11 mouse cellular contexts compared by ENCODE assay signal in the genomic region with DNA sequence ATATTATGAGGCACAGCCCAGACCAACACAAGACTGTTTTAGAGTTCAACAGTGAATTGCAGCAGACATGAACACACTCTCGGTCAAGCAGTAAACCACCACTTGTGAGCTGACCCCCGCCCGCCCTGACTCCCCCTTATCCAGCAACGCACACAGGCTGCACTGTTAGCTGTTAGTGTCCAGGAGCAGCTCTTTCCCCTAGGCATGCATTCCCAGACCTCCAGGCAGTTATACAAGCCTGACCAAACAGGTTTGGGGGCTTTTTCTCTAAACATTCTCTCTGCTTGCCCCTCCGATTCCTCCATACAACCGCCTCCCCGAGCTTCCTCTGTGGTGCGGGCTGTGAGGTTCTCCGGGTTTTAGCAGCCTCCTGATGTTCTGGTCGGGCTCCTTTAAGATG.
DNase-seq lines count a peak whose midpoint lies in the region; ATAC-seq and TF ChIP-seq lines count a peak whose summit lies in the region.
"Had no signal": no experiment of that assay in that cellular context is flagged by ENCODE, and none has a peak within 500 bp of the region (broad histone marks: within the 10 kb centered on the region; RNA-seq: fewer than 3 reads in every experiment).

No protein-coding gene starts in this region.

- H3K4me3 ChIP-seq in kidney, postnatal 0 days (replicated peaks; ENCODE audit: low read depth, low read length), result no peak overlapping the region
- H3K4me3 ChIP-seq in forebrain, embryonic 12.5 days (replicated peaks), result peak overlapping the region; percentile 20
- peak overlapping the region; percentile 33 for H3K4me3 ChIP-seq in limb, embryonic 12.5 days (replicated peaks)
- peak overlapping the region; percentile 18 for H3K4me3 ChIP-seq in stomach, embryonic 14.5 days (ENCODE audit: low read depth, low read length)

- peak; percentile 63 for DNase-seq in kidney, postnatal 0 days (ENCODE audit: low spot score)
- DNase-seq in kidney, postnatal 25 days, result no peak
- DNase-seq in urinary bladder, postnatal 10 days (ENCODE audit: low spot score), result no peak
- no peak for DNase-seq in embryo, embryonic 9.5 days (ENCODE audit: extremely low spot score)
- DNase-seq in kidney, adult 18-20 months, result no peak
- DNase-seq: adrenal gland, postnatal 10 days; right cerebral cortex, postnatal 25 days had no signal

- WGBS in kidney, postnatal 0 days, result 11% methylated on average over 10 of the region's 10 CpGs
- 3% methylated on average over 10 of the region's 10 CpGs for WGBS in forebrain, embryonic 12.5 days
- 5% methylated on average over 10 of the region's 10 CpGs for WGBS in limb, embryonic 12.5 days
- 7% methylated on average over 10 of the region's 10 CpGs for WGBS in stomach, embryonic 14.5 days

- H3K27ac ChIP-seq in kidney, postnatal 0 days, result peak overlapping the region; percentile 86
- peak overlapping the region; percentile 78 for H3K27ac ChIP-seq in forebrain, embryonic 12.5 days
- H3K27ac ChIP-seq in limb, embryonic 12.5 days, result peak overlapping the region; percentile 95
- H3K27ac ChIP-seq in stomach, embryonic 14.5 days (ENCODE audit: low read length), result peak overlapping the region; percentile 95

- H3K27me3 ChIP-seq in kidney, postnatal 0 days (ENCODE audit: insufficient read depth, low read length), result no peaks in the 10 kb centered on the region
- H3K27me3 ChIP-seq in forebrain, embryonic 12.5 days, result 0 out of 2 replicates have a peak, but pooled peaks cover 3% of the 10 kb centered on the region
- no peaks in the 10 kb centered on the region for H3K27me3 ChIP-seq in limb, embryonic 12.5 days
- no peaks in the 10 kb centered on the region for H3K27me3 ChIP-seq in stomach, embryonic 14.5 days (ENCODE audit: control insufficient read depth, insufficient read depth, low read length)

- no peaks in the 10 kb centered on the region for H3K9me3 ChIP-seq in kidney, postnatal 0 days (replicated peaks; ENCODE audit: low read length)
- H3K9me3 ChIP-seq in forebrain, embryonic 12.5 days, result no peaks in the 10 kb centered on the region
- no peaks in the 10 kb centered on the region for H3K9me3 ChIP-seq in limb, embryonic 12.5 days
- no peaks in the 10 kb centered on the region for H3K9me3 ChIP-seq in stomach, embryonic 14.5 days (ENCODE audit: control insufficient read depth, low read depth, low read length)
- H3K9me3 ChIP-seq: G1E had no signal

- H3K4me2 ChIP-seq in kidney, postnatal 0 days (ENCODE audit: low read length), result peak overlapping the region; percentile 44
- peak overlapping the region; percentile 47 for H3K4me2 ChIP-seq in forebrain, embryonic 12.5 days
- H3K4me2 ChIP-seq in limb, embryonic 12.5 days, result peak overlapping the region; percentile 56
- peak overlapping the region; percentile 42 for H3K4me2 ChIP-seq in stomach, embryonic 14.5 days (replicated peaks; ENCODE audit: low read depth, low read length)

- ATAC-seq in kidney, postnatal 0 days (replicated peaks; ENCODE audit: low FRiP score, low read depth), result peak; percentile 66
- ATAC-seq in forebrain, embryonic 12.5 days (ENCODE audit: low FRiP score), result peak; percentile 18; the same call in 1 of the 2 replicates
- peak; percentile 32 for ATAC-seq in limb, embryonic 12.5 days (ENCODE audit: insufficient number of reproducible peaks, insufficient read depth, low FRiP score, low TSS enrichment, low read depth)
- peak; percentile 66 for ATAC-seq in stomach, embryonic 14.5 days (ENCODE audit: insufficient number of reproducible peaks, insufficient read depth, low FRiP score, low read depth)

- H3K36me3 ChIP-seq in kidney, postnatal 0 days (ENCODE audit: insufficient read depth, low read length), result no peaks in the 10 kb centered on the region
- H3K36me3 ChIP-seq in forebrain, embryonic 12.5 days (replicated peaks), result no peaks in the 10 kb centered on the region
- H3K36me3 ChIP-seq in limb, embryonic 12.5 days, result no peaks in the 10 kb centered on the region
- H3K36me3 ChIP-seq in stomach, embryonic 14.5 days (ENCODE audit: control insufficient read depth, insufficient read depth, low read length), result no peaks in the 10 kb centered on the region
- H3K36me3 ChIP-seq: G1E had no signal

- peaks cover 44% of the 10 kb centered on the region for H3K4me1 ChIP-seq in kidney, postnatal 0 days (replicated peaks; ENCODE audit: insufficient read depth, low read length)
- peaks cover 63% of the 10 kb centered on the region for H3K4me1 ChIP-seq in forebrain, embryonic 12.5 days
- H3K4me1 ChIP-seq in limb, embryonic 12.5 days (replicated peaks), result peaks cover 80% of the 10 kb centered on the region
- peaks cover 60% of the 10 kb centered on the region for H3K4me1 ChIP-seq in stomach, embryonic 14.5 days (ENCODE audit: control insufficient read depth, insufficient read depth, low read length)

- H3K9ac ChIP-seq in kidney, postnatal 0 days (ENCODE audit: low read depth, low read length), result peak overlapping the region; percentile 35; the same call in 1 of the 2 replicates
- peak overlapping the region; percentile 33; the same call in 1 of the 2 replicates for H3K9ac ChIP-seq in forebrain, embryonic 12.5 days
- H3K9ac ChIP-seq in limb, embryonic 12.5 days (replicated peaks), result peak overlapping the region; percentile 38; the same call in 1 of the 2 replicates
- no peak overlapping the region; the same call in 1 of the 2 replicates for H3K9ac ChIP-seq in stomach, embryonic 14.5 days (replicated peaks; ENCODE audit: low read depth, low read length)

- no peak for TF ChIP-seq CTCF in kidney, postnatal 0 days (IDR thresholded peaks at IDR 0.05; ENCODE audit: low read depth)
